Mouse (Mus musculus): ENCODE data around the gene Mapkapk5.

The Mapkapk5 gene

GRCm38 (mm10) chr5:121545793-121546529 lies at the start of gene Mapkapk5:
TSS of gene Mapkapk5 (minus strand) at chr5:121545905.
- POLR2A ChIA-PET, result interaction anchor here (0.5 to 3.0 kb wide), 30 partner anchors 8 to 764 kb away, joined by 3 to 13 read pairs (median 4); partner anchors contain the start of genes Naa25 (in 2 of the 4) and Erp29 (in 1 of the 4)
- CTCF ChIA-PET, result interaction anchor here in 1 of 4 experiments (1.5 to 1.8 kb wide), 3 partner anchors 12 to 20 kb away, joined by 4 to 9 read pairs (median 5); no protein-coding TSS in a partner anchor

DNA sequence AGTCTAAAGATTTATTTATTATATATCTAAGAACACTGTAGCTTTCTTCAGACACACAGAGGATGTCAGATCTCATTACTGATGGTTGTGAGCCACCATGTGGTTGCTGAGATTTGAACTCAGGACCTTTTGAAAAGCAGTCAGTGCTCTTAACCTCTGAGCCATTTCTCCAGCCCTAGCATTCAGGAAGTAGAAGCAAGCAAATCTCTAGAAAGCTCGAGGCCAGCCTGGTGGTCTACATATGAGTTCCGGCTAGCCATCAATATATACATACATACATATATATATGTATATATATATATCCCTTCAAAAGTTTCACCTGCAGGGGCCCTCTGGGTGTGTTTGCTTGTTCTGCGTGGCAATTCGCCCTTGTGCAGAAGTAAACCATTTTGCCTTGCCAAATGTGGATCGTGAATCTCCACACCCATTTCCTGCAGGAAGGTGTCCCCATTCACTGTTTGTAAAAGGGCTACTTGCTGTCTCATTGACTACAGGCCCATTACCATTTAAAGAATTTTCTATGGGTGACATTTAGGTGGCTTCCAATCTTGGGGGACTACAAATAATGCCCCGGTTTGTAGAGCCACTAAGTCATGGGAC lies 49.1 kb upstream of the Mapkapk5 start:
- POLR2A ChIA-PET, result interaction anchor here in 3 of 4 experiments (0.6 to 3.6 kb wide), 5 partner anchors 12 to 110 kb away, joined by 3 to 21 read pairs (median 3); no protein-coding TSS in a partner anchor
- CTCF ChIA-PET, result interaction anchor here in 2 of 4 experiments (1.2 to 2.5 kb wide), 2 partner anchors 11 kb away, joined by 3 to 8 read pairs; no protein-coding TSS in a partner anchor

DNA sequence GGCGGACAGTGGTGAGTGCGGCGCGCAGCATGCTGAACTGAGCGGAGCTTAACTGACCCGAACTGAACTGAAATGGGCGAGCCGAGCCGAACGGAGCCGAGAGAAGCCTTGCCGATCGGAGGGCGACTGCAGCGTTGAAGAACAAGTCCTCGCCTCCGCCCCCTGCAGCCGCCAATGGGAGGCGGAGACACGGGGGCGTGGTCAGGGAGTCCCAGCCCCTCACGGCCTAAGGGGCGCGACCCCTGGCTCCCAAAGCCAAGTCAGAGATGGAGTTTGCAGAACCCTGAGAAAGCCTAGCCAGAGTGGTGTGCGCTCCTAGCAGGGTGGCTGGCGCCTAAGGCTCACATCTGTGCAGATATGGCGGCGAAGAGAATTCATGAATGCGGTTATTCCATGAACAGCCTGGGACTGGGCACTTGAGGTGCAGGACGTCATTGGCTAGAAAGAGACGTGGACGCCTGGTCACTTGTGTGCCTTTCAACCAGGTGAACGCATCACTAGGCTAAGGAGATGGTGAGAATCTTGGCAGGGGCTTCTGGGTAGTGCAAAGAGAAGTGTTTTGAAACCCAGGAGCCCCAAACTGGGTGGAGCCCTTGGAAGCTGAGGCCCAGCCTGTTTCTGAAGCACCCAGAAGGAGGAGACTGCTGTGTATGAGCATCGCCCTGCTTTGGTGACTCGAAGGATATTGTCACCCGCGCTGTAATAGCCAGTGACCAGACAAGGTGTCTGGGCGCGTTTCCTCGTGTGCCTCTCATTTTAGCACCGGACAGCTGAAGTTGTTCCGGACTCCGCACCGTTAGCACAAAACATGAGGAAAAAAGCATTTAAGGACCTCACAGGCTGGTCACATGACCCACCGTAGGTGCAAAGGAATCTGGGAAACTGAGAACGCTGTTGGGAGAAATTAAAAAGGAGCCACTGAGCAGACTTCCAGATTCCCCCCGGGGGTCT lies 48.0 kb upstream of the Mapkapk5 start, which contains the start of gene Aldh2:
Aldh2 (minus strand) TSS at position 374 of the 951 bp plus-strand sequence.
- ChIA-PET CTCF (interaction anchor here in 2 of 4 experiments (0.6 to 2.8 kb wide), 6 partner anchors 8 to 59 kb away, joined by 3 to 12 read pairs (median 6); no protein-coding TSS in a partner anchor), POLR2A (interaction anchor here in 3 of 4 experiments (0.6 to 3.6 kb wide), 20 partner anchors 9 to 261 kb away, joined by 3 to 21 read pairs (median 4); no protein-coding TSS in a partner anchor)

DNA sequence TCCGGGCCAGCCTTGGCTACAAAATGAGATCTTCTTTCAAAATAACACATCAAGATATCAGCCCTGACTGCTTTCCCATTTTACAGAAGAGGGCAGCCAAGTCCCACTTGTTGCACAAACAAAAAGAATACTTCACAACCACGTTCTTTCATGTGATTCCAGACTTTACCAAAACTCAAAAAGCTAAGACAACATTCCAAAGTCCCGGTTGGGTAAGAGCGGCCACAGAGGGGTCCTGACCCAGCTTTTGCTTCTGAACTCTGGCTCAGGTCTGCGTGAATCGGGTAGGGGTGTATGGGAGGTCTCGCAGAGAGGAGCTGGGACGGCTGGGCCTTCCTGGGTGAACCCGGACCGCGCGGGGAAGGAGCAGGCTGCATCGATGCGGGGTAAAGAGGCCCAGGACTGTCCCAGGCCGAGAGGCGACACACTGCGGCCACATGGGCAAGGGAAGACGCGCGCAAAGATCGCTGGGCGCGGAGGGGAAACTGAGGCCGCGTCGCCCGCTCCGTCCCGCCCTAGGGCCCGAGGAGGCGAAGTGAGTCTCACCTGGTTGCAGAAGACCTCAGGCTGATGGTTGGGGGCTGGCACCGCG lies 47.2 kb upstream of the Mapkapk5 start:
- POLR2A ChIA-PET, result interaction anchor here in 3 of 4 experiments (0.6 to 3.6 kb wide), 20 partner anchors 8 to 1761 kb away, joined by 3 to 21 read pairs (median 4); partner anchors contain the start of gene Mapkapk5 (in 1 of the 3)
- CTCF ChIA-PET, result interaction anchor here (0.5 to 2.8 kb wide), 8 partner anchors 9 to 346 kb away, joined by 3 to 12 read pairs (median 4); no protein-coding TSS in a partner anchor

GRCm38 (mm10) chr5:121592064-121592815 lies 46.5 kb upstream of the Mapkapk5 start:
- ChIA-PET POLR2A (interaction anchor here (0.6 to 3.6 kb wide), 23 partner anchors 8 to 1762 kb away, joined by 3 to 21 read pairs (median 4); partner anchors contain the start of gene Mapkapk5 (in 1 of the 4)), CTCF (interaction anchor here (0.5 to 2.8 kb wide), 8 partner anchors 9 to 1333 kb away, joined by 3 to 12 read pairs (median 5); no protein-coding TSS in a partner anchor)

DNA sequence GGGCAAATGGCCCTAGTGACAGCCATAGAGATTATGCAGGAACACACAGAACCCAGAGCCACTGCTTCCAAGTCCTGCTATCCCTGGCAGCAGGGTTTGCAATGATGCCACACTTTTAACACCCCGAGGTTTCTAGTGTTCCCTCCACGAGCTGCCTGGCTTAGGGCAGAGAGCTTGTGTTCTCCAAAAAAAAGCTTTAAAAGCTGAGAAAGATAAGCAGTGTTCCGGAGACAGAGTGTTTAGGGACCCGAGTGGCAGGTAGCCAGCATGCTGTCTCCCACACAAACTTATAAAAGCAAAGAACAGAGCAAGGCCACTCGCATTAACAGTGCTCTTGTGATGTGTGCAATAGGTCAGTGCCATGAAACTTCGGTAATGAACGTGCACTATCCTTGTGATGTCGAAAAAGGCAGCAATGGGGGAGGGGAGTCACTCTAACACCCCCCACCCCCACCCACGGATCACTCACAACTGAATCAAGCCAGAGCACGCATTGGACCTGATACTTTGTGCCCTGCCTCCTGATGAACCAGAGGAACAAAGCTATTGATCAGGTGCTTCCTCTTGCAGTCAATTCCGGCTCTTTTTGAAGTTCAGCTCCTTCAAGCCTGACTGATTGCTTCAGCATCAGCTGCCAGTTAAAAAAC lies 45.8 kb upstream of the Mapkapk5 start:
- POLR2A ChIA-PET, result interaction anchor here (0.6 to 3.6 kb wide), 16 partner anchors 9 to 1467 kb away, joined by 3 to 21 read pairs (median 4); partner anchors contain the start of gene Mapkapk5 (in 1 of the 4)
- CTCF ChIA-PET, result interaction anchor here in 3 of 4 experiments (0.7 to 2.8 kb wide), 5 partner anchors 10 to 1334 kb away, joined by 3 to 12 read pairs (median 6); no protein-coding TSS in a partner anchor

DNA sequence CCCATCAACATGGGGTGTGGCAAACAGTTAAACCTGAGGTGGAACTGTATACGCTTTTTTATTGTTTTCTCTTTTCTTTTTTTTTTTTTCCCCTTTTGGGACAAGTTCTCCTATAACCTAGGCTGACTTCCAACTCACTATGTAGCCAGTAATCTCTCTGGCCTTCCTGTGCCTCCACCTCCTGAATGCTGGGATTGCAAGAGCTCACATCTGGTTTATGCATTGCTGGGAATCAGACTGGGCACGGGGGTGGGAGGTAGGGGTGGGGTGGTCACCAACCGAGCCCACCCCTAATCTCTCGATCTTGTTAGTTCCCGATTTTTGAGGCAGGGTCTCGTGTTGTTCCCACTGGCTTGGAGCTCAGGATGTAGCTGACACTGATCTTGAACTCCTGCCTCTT lies 44.2 kb upstream of the Mapkapk5 start:
- ChIA-PET CTCF (interaction anchor here (0.6 to 1.4 kb wide), 4 partner anchors 9 to 81 kb away, joined by 3 to 12 read pairs (median 4); no protein-coding TSS in a partner anchor), POLR2A (interaction anchor here in 2 of 4 experiments (0.6 to 2.0 kb wide), 8 partner anchors 9 to 265 kb away, joined by 3 to 9 read pairs (median 3); no protein-coding TSS in a partner anchor)

DNA sequence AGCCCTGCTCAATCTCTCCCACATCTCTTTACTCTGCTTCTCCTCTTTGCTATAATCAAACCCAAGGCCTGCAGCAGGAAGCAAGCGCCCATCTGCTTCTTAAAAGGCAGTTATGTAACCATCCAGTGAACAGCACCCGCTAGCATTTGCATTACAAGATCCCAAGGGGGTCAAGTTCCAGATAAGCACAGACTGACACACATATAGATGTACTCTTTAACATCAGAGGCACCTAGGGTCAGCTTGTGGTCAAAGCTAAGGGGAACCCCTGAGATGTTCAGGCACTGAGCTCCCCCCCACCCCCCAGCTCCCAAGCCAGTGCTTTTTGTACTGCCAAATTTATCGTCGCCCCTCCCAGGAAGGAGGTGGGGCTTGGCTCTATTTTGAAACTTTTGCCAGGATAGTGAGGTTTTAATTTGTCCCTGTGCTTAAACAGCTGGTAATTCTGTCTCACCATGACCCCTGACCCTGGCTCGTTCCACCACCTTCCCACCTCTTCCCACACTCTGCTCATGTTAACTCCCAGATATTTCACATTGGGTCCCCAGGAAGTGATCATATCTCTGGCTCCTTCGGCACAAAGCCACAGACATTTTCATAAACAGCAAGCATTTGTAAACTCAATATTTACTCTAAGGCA lies 40.8 kb upstream of the Mapkapk5 start:
- ChIA-PET POLR2A (interaction anchor here in 3 of 4 experiments (0.6 to 1.7 kb wide), 8 partner anchors 10 to 107 kb away, joined by 3 to 10 read pairs (median 4); no protein-coding TSS in a partner anchor), CTCF (interaction anchor here in 3 of 4 experiments (0.6 to 1.2 kb wide), 5 partner anchors 15 to 1248 kb away, joined by 3 to 16 read pairs (median 3); no protein-coding TSS in a partner anchor)

GRCm38 (mm10) chr5:121585699-121586098 lies 40.0 kb upstream of the Mapkapk5 start:
- ChIA-PET POLR2A (interaction anchor here in 3 of 4 experiments (0.6 to 1.7 kb wide), 6 partner anchors 11 to 488 kb away, joined by 3 to 5 read pairs (median 3); no protein-coding TSS in a partner anchor), CTCF (interaction anchor here in 1 of 4 experiments (1.2 kb wide), 1 partner anchor 16 kb away, joined by 3 read pairs; no protein-coding TSS in a partner anchor)

- ChIA-PET CTCF (interaction anchor here (0.5 to 1.6 kb wide), 10 partner anchors 9 to 607 kb away, joined by 3 to 8 read pairs (median 4); partner anchors contain the start of gene Aldh2 (in 1 of the 4)), POLR2A (interaction anchor here in 3 of 4 experiments (0.6 to 4.3 kb wide), 9 partner anchors 8 to 597 kb away, joined by 3 to 21 read pairs (median 4); partner anchors contain the start of gene Aldh2 (in 1 of the 3))
Measured at GRCm38 (mm10) chr5:121585005-121585404, 39.3 kb upstream of the Mapkapk5 start.

- ChIA-PET POLR2A (interaction anchor here in 3 of 4 experiments (0.6 to 4.3 kb wide), 13 partner anchors 9 to 598 kb away, joined by 3 to 21 read pairs (median 4); partner anchors contain the start of gene Aldh2 (in 2 of the 3)), CTCF (interaction anchor here (0.6 to 1.6 kb wide), 9 partner anchors 9 to 1354 kb away, joined by 3 to 8 read pairs (median 4); partner anchors contain the start of gene Aldh2 (in 1 of the 4))
Measured at GRCm38 (mm10) chr5:121583765-121584501, 38.2 kb upstream of the Mapkapk5 start.

DNA sequence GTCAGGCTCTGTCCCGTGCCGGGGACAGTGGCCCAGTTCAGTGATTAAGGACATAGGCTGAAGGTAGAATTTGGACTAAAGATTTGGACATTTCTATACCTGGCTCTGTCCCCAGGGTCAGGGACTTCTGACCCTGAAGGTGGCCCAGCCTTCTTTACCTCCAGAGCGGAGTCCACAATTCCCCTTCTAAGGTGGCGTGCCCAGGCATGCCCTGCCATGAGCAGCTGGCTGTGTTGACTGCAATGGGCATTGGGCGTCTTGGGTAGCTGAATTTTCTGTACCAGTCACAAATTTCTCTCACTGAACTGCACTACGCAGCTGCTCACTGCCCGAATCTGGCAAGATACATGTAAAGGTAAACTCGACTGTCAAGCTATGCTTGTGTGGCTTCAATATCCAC lies 36.2 kb upstream of the Mapkapk5 start:
- ChIA-PET CTCF (interaction anchor here in 3 of 4 experiments (0.6 to 1.5 kb wide), 3 partner anchors 24 to 197 kb away, joined by 3 to 18 read pairs (median 4); no protein-coding TSS in a partner anchor), POLR2A (interaction anchor here (0.5 to 4.3 kb wide), 11 partner anchors 9 to 596 kb away, joined by 3 to 21 read pairs (median 4); partner anchors contain the start of genes Aldh2 (in 1 of the 4) and Sh2b3 (in 1 of the 4))

GRCm38 (mm10) chr5:121576927-121577488 lies 31.3 kb upstream of the Mapkapk5 start:
- POLR2A ChIA-PET, result interaction anchor here in 2 of 4 experiments (0.7 to 1.9 kb wide), 4 partner anchors 11 to 490 kb away, joined by 3 to 4 read pairs (median 4); partner anchors contain the start of gene Mapkapk5 (in 1 of the 2)
- CTCF ChIA-PET, result interaction anchor here in 3 of 4 experiments (0.6 to 1.1 kb wide), 4 partner anchors 15 to 391 kb away, joined by 3 to 6 read pairs (median 3); no protein-coding TSS in a partner anchor
